Mouse (Mus musculus): ENCODE results near the gene Ppp1r15b. TPM values are rescaled to one million over a fixed set of nuclear protein-coding genes. Genes with fewer than 3 reads are reported as not detected.

The Ppp1r15b gene
- polyA plus RNA-seq, 1 experiment from 2014 or later: 55.3 TPM

DNA sequence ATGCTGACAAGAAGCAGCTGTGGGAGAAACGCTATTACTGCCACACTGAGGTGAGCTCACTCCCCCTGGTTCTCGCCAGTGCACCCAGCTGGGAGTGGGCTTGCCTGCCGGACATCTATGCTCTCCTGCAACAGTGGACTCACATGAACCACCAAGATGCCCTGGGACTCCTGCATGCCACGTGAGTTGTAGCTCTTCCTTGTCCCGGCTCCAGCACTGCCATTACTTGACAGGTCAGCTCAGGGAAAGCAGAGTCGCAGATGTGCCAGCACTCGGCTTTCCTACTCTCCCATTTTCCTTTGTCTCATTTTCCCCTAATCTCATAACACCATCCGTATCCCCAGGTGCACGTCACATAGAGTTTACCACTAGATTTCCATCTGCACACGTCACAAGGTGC lies 42.7 kb upstream of the Ppp1r15b start:
- Histone ChIP-seq H3K27me3 (ENCODE audit: control insufficient read depth, insufficient read depth, low read length) (no peaks in the 10 kb centered on the region), H3K9me3 (ENCODE audit: control insufficient read depth, low read length) (no peaks in the 10 kb centered on the region), H3K4me3 (ENCODE audit: low read depth, low read length) (no peak overlapping the region), H3K36me3 (ENCODE audit: control insufficient read depth, insufficient read depth, low read length) (peaks cover 3% of the 10 kb centered on the region; the same call in 1 of the 2 replicates), H3K9ac (ENCODE audit: low read length) (no peak overlapping the region), H3K4me2 (ENCODE audit: low read depth) (no peak overlapping the region), H3K27ac (ENCODE audit: low read depth, low read length) (no peak overlapping the region), H3K4me1 (ENCODE audit: control insufficient read depth, insufficient read depth, low read length) (no peaks in the 10 kb centered on the region)
- DNase-seq (ENCODE audit: low spot score): no peak
- no peak for ATAC-seq (ENCODE audit: insufficient read depth, low FRiP score, low TSS enrichment)
- WGBS: 86% methylated on average over 10 of the region's 10 CpGs

DNA sequence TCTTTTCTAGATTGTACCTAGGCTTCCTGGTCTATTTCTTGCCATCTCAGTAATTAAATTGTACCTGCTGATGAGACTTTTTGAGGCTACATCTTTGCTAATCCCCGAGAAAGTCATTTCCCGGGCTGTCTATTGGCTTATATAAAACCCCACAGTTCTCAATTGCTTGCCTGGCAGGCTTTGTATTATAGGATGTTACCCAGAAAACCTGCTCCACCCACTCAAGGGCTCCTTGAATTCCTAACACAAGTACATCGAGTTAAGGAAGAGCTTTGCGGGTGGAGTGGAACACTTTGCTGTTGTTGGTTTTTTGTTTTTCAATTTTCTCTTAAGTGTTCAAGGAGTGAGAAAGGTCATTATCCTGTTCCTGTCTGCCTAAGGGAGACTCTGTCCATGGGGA lies 41.5 kb upstream of the Ppp1r15b start:
- Histone ChIP-seq H3K4me1 (ENCODE audit: control insufficient read depth, insufficient read depth, low read length) (no peaks in the 10 kb centered on the region), H3K27ac (ENCODE audit: low read depth, low read length) (no peak overlapping the region), H3K9me3 (ENCODE audit: control insufficient read depth, low read length) (no peaks in the 10 kb centered on the region), H3K4me2 (ENCODE audit: low read depth) (no peak overlapping the region), H3K27me3 (ENCODE audit: control insufficient read depth, insufficient read depth, low read length) (no peaks in the 10 kb centered on the region), H3K4me3 (ENCODE audit: low read depth, low read length) (no peak overlapping the region), H3K9ac (ENCODE audit: low read length) (no peak overlapping the region), H3K36me3 (ENCODE audit: control insufficient read depth, insufficient read depth, low read length) (no peaks in the 10 kb centered on the region; the same call in 1 of the 2 replicates)
- ATAC-seq (ENCODE audit: insufficient read depth, low FRiP score, low TSS enrichment) (no peak), DNase-seq (ENCODE audit: low spot score) (no peak)
- WGBS: 91% methylated on average over 4 of the region's 4 CpGs

DNA sequence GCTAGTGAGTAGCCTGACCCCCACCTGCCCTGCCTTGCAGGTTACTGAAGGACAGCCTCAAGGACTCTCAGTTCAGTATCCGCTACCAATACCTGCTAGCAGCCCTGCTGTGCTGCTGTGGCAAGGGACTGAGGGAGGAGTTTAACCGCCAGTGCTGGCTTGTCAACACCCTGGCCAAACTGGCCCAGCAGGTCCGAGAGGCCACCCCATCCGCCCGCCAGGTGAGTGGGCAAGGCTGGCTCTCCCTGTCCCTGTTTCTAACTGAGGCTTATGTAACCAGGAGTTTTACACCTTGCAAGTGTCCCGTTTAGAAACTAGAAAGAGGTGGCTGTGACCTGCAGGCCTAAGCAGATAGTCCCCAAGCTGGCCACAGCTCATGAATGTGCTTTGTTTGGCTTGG lies 40.3 kb upstream of the Ppp1r15b start:
- no peaks in the 10 kb centered on the region for H3K27me3 ChIP-seq (ENCODE audit: control insufficient read depth, insufficient read depth, low read length)
- H3K4me1 ChIP-seq (ENCODE audit: control insufficient read depth, insufficient read depth, low read length): no peaks in the 10 kb centered on the region
- ATAC-seq (ENCODE audit: insufficient read depth, low FRiP score, low TSS enrichment): no peak
- 85% methylated on average over 6 of the region's 6 CpGs for WGBS
- no peak overlapping the region for H3K27ac ChIP-seq (ENCODE audit: low read depth, low read length)
- H3K36me3 ChIP-seq (ENCODE audit: control insufficient read depth, insufficient read depth, low read length): no peaks in the 10 kb centered on the region; the same call in 1 of the 2 replicates
- H3K4me2 ChIP-seq (ENCODE audit: low read depth): no peak overlapping the region
- DNase-seq (ENCODE audit: low spot score): no peak
- no peak overlapping the region for H3K9ac ChIP-seq (ENCODE audit: low read length)
- H3K4me3 ChIP-seq (ENCODE audit: low read depth, low read length): no peak overlapping the region
- H3K9me3 ChIP-seq (ENCODE audit: control insufficient read depth, low read length): no peaks in the 10 kb centered on the region

DNA sequence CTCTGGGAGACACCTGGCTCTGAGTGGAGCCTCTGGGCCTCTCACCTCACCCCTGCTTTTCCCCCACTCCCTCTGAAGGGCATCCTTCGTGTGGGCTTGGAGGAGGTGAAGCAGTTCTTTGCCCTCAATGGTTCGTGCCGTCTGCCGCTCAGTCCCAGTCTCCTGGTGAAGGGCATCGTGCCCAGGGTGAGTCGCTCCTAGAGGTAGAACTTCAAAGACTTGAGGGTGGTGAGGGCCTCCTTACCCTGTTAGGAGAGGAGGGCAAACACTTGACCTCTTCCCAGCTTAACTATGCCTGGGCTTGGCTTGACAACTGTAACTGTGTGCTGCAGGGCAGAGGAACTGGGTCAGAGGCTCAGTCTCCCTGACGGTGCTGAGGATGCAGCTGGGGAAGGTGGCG lies 39.5 kb upstream of the Ppp1r15b start:
- no peak for DNase-seq (ENCODE audit: low spot score)
- H3K4me3 ChIP-seq (ENCODE audit: low read depth, low read length): no peak overlapping the region
- H3K27me3 ChIP-seq (ENCODE audit: control insufficient read depth, insufficient read depth, low read length): no peaks in the 10 kb centered on the region
- no peak overlapping the region for H3K9ac ChIP-seq (ENCODE audit: low read length)
- ATAC-seq (ENCODE audit: insufficient read depth, low FRiP score, low TSS enrichment): no peak
- H3K27ac ChIP-seq (ENCODE audit: low read depth, low read length): no peak overlapping the region
- WGBS: 92% methylated on average over 8 of the region's 8 CpGs
- no peak overlapping the region for H3K4me2 ChIP-seq (ENCODE audit: low read depth)
- H3K36me3 ChIP-seq (ENCODE audit: control insufficient read depth, insufficient read depth, low read length): no peaks in the 10 kb centered on the region; the same call in 1 of the 2 replicates
- H3K4me1 ChIP-seq (ENCODE audit: control insufficient read depth, insufficient read depth, low read length): no peaks in the 10 kb centered on the region
- H3K9me3 ChIP-seq (ENCODE audit: control insufficient read depth, low read length): no peaks in the 10 kb centered on the region

DNA sequence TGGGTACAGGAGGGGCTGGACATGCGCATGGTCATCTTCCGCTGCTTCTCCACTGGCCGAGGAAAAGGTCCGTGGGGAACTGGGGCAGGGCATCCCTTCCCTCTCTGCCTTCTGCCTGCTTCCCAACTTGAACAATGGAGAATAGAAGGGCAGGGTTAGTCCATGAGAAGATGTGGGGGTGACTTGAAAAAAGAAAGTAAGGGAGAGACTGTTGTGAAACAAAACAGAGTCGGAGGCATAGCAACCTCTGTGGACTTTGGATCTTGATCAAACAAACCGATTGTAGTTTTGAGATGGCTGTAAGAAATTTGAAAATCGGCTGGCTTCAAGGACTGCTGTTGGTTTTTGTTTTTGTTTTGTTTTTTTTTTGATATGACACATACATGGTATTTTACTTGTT lies 37.2 kb upstream of the Ppp1r15b start:
- WGBS: 94% methylated on average over 7 of the region's 7 CpGs
- H3K9me3 ChIP-seq (ENCODE audit: control insufficient read depth, low read length): no peaks in the 10 kb centered on the region
- no peak overlapping the region for H3K4me3 ChIP-seq (ENCODE audit: low read depth, low read length)
- no peak overlapping the region for H3K27ac ChIP-seq (ENCODE audit: low read depth, low read length)
- H3K27me3 ChIP-seq (ENCODE audit: control insufficient read depth, insufficient read depth, low read length): no peaks in the 10 kb centered on the region
- H3K4me1 ChIP-seq (ENCODE audit: control insufficient read depth, insufficient read depth, low read length): no peaks in the 10 kb centered on the region
- DNase-seq (ENCODE audit: low spot score) (no peak), ATAC-seq (ENCODE audit: insufficient read depth, low FRiP score, low TSS enrichment) (no peak)
- no peak overlapping the region for H3K4me2 ChIP-seq (ENCODE audit: low read depth)
- H3K36me3 ChIP-seq (ENCODE audit: control insufficient read depth, insufficient read depth, low read length): no peaks in the 10 kb centered on the region; the same call in 1 of the 2 replicates
- H3K9ac ChIP-seq (ENCODE audit: low read length): no peak overlapping the region

DNA sequence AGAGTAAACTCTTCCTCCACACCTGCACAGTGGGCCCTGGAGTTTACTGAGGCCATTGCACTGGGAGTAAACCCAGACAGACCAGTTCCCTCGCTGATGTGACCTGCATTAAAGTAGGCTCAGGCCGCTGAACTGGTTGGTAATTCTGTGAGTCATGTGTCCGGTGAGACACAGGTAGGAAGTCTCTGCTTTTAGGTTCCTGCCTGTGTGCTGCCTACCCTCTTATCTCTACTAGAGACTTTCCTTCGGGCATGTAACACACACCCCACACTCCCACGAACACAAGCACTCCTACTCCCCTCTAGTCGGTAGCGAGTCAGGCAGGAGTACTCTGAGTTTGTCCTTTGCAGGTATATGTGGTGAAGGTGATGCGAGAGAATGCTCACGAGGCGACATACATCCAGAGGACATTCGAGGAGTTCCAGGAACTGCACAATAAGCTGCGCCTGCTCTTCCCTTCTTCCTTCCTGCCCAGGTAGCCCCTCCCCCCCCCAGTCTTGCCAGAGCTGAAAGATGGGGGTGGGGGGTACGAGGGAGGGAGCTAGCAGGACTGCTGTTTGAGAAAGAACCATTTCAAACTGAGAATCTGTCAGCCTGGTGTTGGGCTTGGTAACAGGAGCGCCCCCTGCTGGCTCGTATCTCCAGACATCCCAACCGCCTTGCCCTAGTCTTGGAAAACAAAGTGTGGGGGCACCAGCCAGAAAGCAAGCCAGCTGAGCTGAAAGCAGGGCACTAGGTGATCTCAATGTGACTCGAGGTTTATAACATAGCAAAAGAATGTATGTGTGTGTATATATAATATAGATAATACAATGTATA lies 29.8 kb upstream of the Ppp1r15b start:
- Histone ChIP-seq H3K4me3 (ENCODE audit: low read depth, low read length) (no peak overlapping the region), H3K36me3 (ENCODE audit: control insufficient read depth, insufficient read depth, low read length) (peaks cover 12% of the 10 kb centered on the region), H3K27me3 (ENCODE audit: control insufficient read depth, insufficient read depth, low read length) (no peaks in the 10 kb centered on the region), H3K9me3 (ENCODE audit: control insufficient read depth, low read length) (no peaks in the 10 kb centered on the region), H3K4me1 (ENCODE audit: control insufficient read depth, insufficient read depth, low read length) (no peaks in the 10 kb centered on the region), H3K4me2 (ENCODE audit: low read depth) (no peak overlapping the region), H3K9ac (ENCODE audit: low read length) (no peak overlapping the region), H3K27ac (ENCODE audit: low read depth, low read length) (no peak overlapping the region)
- ATAC-seq (ENCODE audit: insufficient read depth, low FRiP score, low TSS enrichment) (0 out of 2 replicates have a peak, but pooled peaks have one; percentile 23), DNase-seq (ENCODE audit: low spot score) (peak; percentile 82)
- WGBS: 48% methylated on average over 17 of the region's 17 CpGs

DNA sequence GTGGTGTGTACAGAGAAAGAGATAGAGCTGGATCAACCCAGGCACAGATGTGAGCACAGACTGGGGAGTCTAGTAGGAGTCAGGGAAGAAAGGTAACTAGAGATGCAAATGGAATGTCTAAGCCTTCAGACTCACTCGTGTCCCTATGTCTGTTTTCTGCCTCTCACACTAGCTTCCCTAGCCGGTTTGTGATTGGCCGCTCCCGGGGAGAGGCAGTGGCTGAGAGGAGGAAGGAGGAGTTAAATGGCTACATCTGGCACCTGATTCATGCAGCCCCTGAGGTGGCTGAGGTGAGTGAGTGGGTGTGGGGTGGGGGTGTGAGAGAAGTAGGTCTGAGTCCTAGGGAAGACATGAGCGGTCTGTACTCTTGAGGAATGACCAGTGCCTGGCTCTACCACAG lies 28.8 kb upstream of the Ppp1r15b start:
- H3K4me2 ChIP-seq (ENCODE audit: low read depth): no peak overlapping the region
- H3K27me3 ChIP-seq (ENCODE audit: control insufficient read depth, insufficient read depth, low read length): no peaks in the 10 kb centered on the region
- no peaks in the 10 kb centered on the region for H3K4me1 ChIP-seq (ENCODE audit: control insufficient read depth, insufficient read depth, low read length)
- peaks cover 15% of the 10 kb centered on the region for H3K36me3 ChIP-seq (ENCODE audit: control insufficient read depth, insufficient read depth, low read length)
- DNase-seq (ENCODE audit: low spot score) (no peak), ATAC-seq (ENCODE audit: insufficient read depth, low FRiP score, low TSS enrichment) (no peak)
- H3K4me3 ChIP-seq (ENCODE audit: low read depth, low read length): no peak overlapping the region
- no peak overlapping the region for H3K27ac ChIP-seq (ENCODE audit: low read depth, low read length)
- H3K9ac ChIP-seq (ENCODE audit: low read length): no peak overlapping the region
- H3K9me3 ChIP-seq (ENCODE audit: control insufficient read depth, low read length): no peaks in the 10 kb centered on the region
- WGBS: 84% methylated on average over 5 of the region's 5 CpGs

DNA sequence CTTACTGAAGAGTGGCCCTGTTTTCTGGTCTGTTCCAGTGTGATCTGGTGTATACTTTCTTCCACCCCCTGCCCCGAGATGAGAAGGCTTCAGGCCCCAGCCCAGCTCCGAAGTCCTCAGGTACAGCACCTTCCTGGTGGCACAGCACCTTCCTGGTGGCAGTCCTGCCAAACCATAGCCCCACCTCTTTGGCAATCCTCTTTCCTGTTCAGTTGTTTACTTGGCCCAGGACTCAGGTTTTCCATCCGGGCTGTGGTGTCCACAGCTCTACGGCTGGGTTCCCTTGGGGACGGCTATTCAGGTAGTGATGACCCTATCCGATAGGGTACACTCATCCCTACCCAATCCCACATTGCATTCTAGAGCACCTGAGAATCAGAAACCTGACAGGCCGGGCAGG lies 27.6 kb upstream of the Ppp1r15b start:
- no peaks in the 10 kb centered on the region for H3K4me1 ChIP-seq (ENCODE audit: control insufficient read depth, insufficient read depth, low read length)
- H3K27ac ChIP-seq (ENCODE audit: low read depth, low read length): no peak overlapping the region
- no peak overlapping the region for H3K9ac ChIP-seq (ENCODE audit: low read length)
- peaks cover 15% of the 10 kb centered on the region for H3K36me3 ChIP-seq (ENCODE audit: control insufficient read depth, insufficient read depth, low read length)
- WGBS: 91% methylated on average over 7 of the region's 7 CpGs
- no peak overlapping the region for H3K4me2 ChIP-seq (ENCODE audit: low read depth)
- H3K4me3 ChIP-seq (ENCODE audit: low read depth, low read length): no peak overlapping the region
- DNase-seq (ENCODE audit: low spot score) (no peak), ATAC-seq (ENCODE audit: insufficient read depth, low FRiP score, low TSS enrichment) (no peak)
- H3K27me3 ChIP-seq (ENCODE audit: control insufficient read depth, insufficient read depth, low read length): no peaks in the 10 kb centered on the region
- no peaks in the 10 kb centered on the region for H3K9me3 ChIP-seq (ENCODE audit: control insufficient read depth, low read length)

DNA sequence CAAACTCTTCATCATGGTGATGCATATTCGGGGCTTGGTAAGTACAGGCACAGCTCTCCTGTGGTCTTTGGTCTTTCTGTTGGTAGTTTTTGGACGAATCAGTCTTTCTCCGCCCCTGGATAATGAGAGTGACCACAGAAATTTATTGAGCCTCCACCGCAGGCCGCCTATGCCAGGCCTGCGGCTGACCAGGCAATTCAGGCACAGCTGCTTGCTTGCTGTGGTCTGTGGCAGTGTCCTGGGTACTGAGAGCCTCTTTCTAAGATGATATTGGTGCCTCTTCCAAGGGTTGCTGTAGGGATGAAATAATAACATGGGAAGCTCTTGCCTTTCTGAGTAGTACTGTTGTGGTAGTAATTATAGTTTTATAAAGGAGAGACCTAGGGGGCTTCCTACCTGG lies 27.1 kb upstream of the Ppp1r15b start:
- H3K4me2 ChIP-seq (ENCODE audit: low read depth): no peak overlapping the region
- 86% methylated on average over 6 of the region's 6 CpGs for WGBS
- H3K9ac ChIP-seq (ENCODE audit: low read length): no peak overlapping the region
- H3K27me3 ChIP-seq (ENCODE audit: control insufficient read depth, insufficient read depth, low read length): no peaks in the 10 kb centered on the region
- H3K27ac ChIP-seq (ENCODE audit: low read depth, low read length): no peak overlapping the region
- no peak overlapping the region for H3K4me3 ChIP-seq (ENCODE audit: low read depth, low read length)
- no peak for DNase-seq (ENCODE audit: low spot score)
- no peak for ATAC-seq (ENCODE audit: insufficient read depth, low FRiP score, low TSS enrichment)
- H3K9me3 ChIP-seq (ENCODE audit: control insufficient read depth, low read length): no peaks in the 10 kb centered on the region
- no peaks in the 10 kb centered on the region for H3K4me1 ChIP-seq (ENCODE audit: control insufficient read depth, insufficient read depth, low read length)
- peaks cover 15% of the 10 kb centered on the region for H3K36me3 ChIP-seq (ENCODE audit: control insufficient read depth, insufficient read depth, low read length)
